Mouse (Mus musculus): ENCODE data around the gene Tcea3.

The Tcea3 gene

GRCm38 (mm10) chr4:136249780-136250179 lies 2.3 kb downstream of the Tcea3 start:
- peaks cover 73% of the 10 kb centered on the region for H3K4me1 ChIP-seq (replicated peaks; ENCODE audit: low read depth, low read length)
- TF ChIP-seq CTCF (conservative IDR thresholded peaks at IDR 0.05; ENCODE audit: low read length) (no peak), NANOG (IDR thresholded peaks at IDR 0.05; ENCODE audit: borderline replicate concordance, low read length) (no peak), POU5F1 (IDR thresholded peaks at IDR 0.05; ENCODE audit: borderline replicate concordance, low read length) (no peak)
- H3K27me3 ChIP-seq (ENCODE audit: insufficient read depth, low read length), result no peaks in the 10 kb centered on the region
- H3K9me3 ChIP-seq (ENCODE audit: low read length), result no peaks in the 10 kb centered on the region
- peaks cover 50% of the 10 kb centered on the region for H3K36me3 ChIP-seq (ENCODE audit: insufficient read depth, low read length)
- peak overlapping the region; percentile 86 for H3K4me3 ChIP-seq (replicated peaks; ENCODE audit: low read length)

DNA sequence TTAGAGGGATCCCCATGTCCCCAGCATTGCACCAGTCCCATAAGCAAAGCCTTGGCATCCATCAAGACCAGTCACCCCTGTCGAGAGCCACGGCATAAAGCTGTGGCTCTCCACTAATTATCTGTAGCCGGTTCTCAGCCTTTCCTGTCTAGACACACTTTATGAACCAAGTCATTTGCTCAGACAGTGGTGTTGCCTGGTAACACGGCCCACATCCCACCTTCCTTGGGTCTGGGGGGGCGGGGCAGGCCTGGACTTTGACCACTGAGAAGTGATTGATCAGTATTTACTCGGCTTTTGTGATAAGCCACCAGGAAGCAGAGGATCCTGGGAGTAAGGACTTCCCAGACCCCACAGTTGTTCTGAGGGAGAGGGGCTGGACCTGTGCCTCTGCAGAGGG lies 8.4 kb downstream of the Tcea3 start:
- Histone ChIP-seq H3K27me3 (ENCODE audit: insufficient read depth, low read length) (no peaks in the 10 kb centered on the region), H3K4me3 (replicated peaks; ENCODE audit: low read length) (no peak overlapping the region), H3K4me1 (replicated peaks; ENCODE audit: low read depth, low read length) (peaks cover 91% of the 10 kb centered on the region), H3K9me3 (ENCODE audit: low read length) (no peaks in the 10 kb centered on the region), H3K36me3 (ENCODE audit: insufficient read depth, low read length) (peaks cover 90% of the 10 kb centered on the region)
- TF ChIP-seq CTCF (conservative IDR thresholded peaks at IDR 0.05; ENCODE audit: low read length), result no peak
- TF ChIP-seq POU5F1 (IDR thresholded peaks at IDR 0.05; ENCODE audit: borderline replicate concordance, low read length), result no peak
- TF ChIP-seq NANOG (IDR thresholded peaks at IDR 0.05; ENCODE audit: borderline replicate concordance, low read length), result no peak

DNA sequence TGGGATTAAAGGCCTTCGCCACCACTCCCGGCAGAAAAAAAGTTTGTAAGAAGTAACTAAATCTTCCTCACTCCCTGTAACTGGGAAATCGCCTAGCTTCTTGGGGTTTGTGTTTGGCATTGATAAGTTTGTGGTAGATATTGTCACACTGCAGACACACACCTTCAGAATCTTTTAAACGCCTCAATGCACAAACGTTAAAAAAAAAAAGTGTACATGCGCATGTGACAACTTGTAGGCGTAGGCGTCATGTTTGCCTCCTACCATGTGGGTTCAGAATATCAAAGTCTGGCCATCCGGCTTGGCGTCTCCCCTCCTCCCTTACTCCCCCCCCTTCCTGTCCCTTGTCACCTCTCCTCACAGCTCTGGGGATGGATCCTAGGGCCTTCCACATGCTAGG lies 9.2 kb downstream of the Tcea3 start:
- Histone ChIP-seq H3K9me3 (ENCODE audit: low read length) (no peaks in the 10 kb centered on the region), H3K4me1 (replicated peaks; ENCODE audit: low read depth, low read length) (peaks cover 90% of the 10 kb centered on the region), H3K4me3 (replicated peaks; ENCODE audit: low read length) (no peak overlapping the region), H3K36me3 (ENCODE audit: insufficient read depth, low read length) (peaks cover 92% of the 10 kb centered on the region), H3K27me3 (ENCODE audit: insufficient read depth, low read length) (no peaks in the 10 kb centered on the region)
- no peak for TF ChIP-seq NANOG (IDR thresholded peaks at IDR 0.05; ENCODE audit: borderline replicate concordance, low read length)
- no peak for TF ChIP-seq CTCF (conservative IDR thresholded peaks at IDR 0.05; ENCODE audit: low read length)
- no peak for TF ChIP-seq POU5F1 (IDR thresholded peaks at IDR 0.05; ENCODE audit: borderline replicate concordance, low read length)

DNA sequence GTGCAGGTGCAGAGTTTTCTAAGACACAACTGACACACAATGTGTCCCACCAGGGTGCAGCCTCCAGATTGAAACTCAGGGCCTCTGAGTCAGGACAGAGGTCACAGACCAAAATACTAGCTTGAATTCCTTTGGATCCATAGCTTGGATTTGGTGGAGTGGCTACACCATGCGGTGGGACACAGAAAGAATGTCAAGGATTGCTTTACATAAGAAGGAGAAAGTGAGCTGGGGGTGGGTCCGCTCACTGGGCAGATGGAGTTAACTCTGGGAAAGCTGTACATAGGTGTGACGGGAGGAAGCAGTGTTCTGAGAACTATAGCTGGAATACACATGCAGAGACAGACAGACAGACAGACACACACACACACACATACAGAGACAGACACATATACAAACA lies 12.4 kb downstream of the Tcea3 start:
- 0 out of 2 replicates have a peak overlapping the region, but pooled peaks have one; percentile 10 for H3K4me3 ChIP-seq (replicated peaks; ENCODE audit: low read length)
- H3K9me3 ChIP-seq (ENCODE audit: low read length), result no peaks in the 10 kb centered on the region
- TF ChIP-seq CTCF (conservative IDR thresholded peaks at IDR 0.05; ENCODE audit: low read length), result no peak
- no peak for TF ChIP-seq POU5F1 (IDR thresholded peaks at IDR 0.05; ENCODE audit: borderline replicate concordance, low read length)
- peak; percentile 17; the same call in 1 of the 2 replicates for TF ChIP-seq NANOG (IDR thresholded peaks at IDR 0.05; ENCODE audit: borderline replicate concordance, low read length)
- H3K36me3 ChIP-seq (ENCODE audit: insufficient read depth, low read length), result peaks cover 87% of the 10 kb centered on the region
- H3K4me1 ChIP-seq (replicated peaks; ENCODE audit: low read depth, low read length), result peaks cover 73% of the 10 kb centered on the region
- H3K27me3 ChIP-seq (ENCODE audit: insufficient read depth, low read length), result no peaks in the 10 kb centered on the region

GRCm38 (mm10) chr4:136260491-136261180 lies 13.1 kb downstream of the Tcea3 start:
- Histone ChIP-seq H3K4me1 (replicated peaks; ENCODE audit: low read depth, low read length) (peaks cover 71% of the 10 kb centered on the region), H3K4me3 (replicated peaks; ENCODE audit: low read length) (no peak overlapping the region), H3K27me3 (ENCODE audit: insufficient read depth, low read length) (no peaks in the 10 kb centered on the region), H3K9me3 (ENCODE audit: low read length) (no peaks in the 10 kb centered on the region), H3K36me3 (ENCODE audit: insufficient read depth, low read length) (peaks cover 87% of the 10 kb centered on the region)
- TF ChIP-seq NANOG (IDR thresholded peaks at IDR 0.05; ENCODE audit: borderline replicate concordance, low read length) (no peak), CTCF (conservative IDR thresholded peaks at IDR 0.05; ENCODE audit: low read length) (peak; percentile 66), POU5F1 (IDR thresholded peaks at IDR 0.05; ENCODE audit: borderline replicate concordance, low read length) (no peak)

GRCm38 (mm10) chr4:136261912-136262311 lies 14.4 kb downstream of the Tcea3 start:
- no peak overlapping the region for H3K4me3 ChIP-seq (replicated peaks; ENCODE audit: low read length)
- H3K4me1 ChIP-seq (replicated peaks; ENCODE audit: low read depth, low read length), result peaks cover 68% of the 10 kb centered on the region
- H3K36me3 ChIP-seq (ENCODE audit: insufficient read depth, low read length), result peaks cover 88% of the 10 kb centered on the region
- TF ChIP-seq CTCF (conservative IDR thresholded peaks at IDR 0.05; ENCODE audit: low read length), result no peak
- TF ChIP-seq NANOG (IDR thresholded peaks at IDR 0.05; ENCODE audit: borderline replicate concordance, low read length), result no peak
- TF ChIP-seq POU5F1 (IDR thresholded peaks at IDR 0.05; ENCODE audit: borderline replicate concordance, low read length), result no peak
- no peaks in the 10 kb centered on the region for H3K9me3 ChIP-seq (ENCODE audit: low read length)
- H3K27me3 ChIP-seq (ENCODE audit: insufficient read depth, low read length), result no peaks in the 10 kb centered on the region

- peaks cover 61% of the 10 kb centered on the region for H3K4me1 ChIP-seq (replicated peaks; ENCODE audit: low read depth, low read length)
- no peak overlapping the region for H3K4me3 ChIP-seq (replicated peaks; ENCODE audit: low read length)
- peaks cover 87% of the 10 kb centered on the region for H3K36me3 ChIP-seq (ENCODE audit: insufficient read depth, low read length)
- TF ChIP-seq POU5F1 (IDR thresholded peaks at IDR 0.05; ENCODE audit: borderline replicate concordance, low read length) (no peak), NANOG (IDR thresholded peaks at IDR 0.05; ENCODE audit: borderline replicate concordance, low read length) (no peak), CTCF (conservative IDR thresholded peaks at IDR 0.05; ENCODE audit: low read length) (no peak)
- H3K27me3 ChIP-seq (ENCODE audit: insufficient read depth, low read length), result no peaks in the 10 kb centered on the region
- no peaks in the 10 kb centered on the region for H3K9me3 ChIP-seq (ENCODE audit: low read length)
These were observed 16.0 kb downstream of the Tcea3 start for GRCm38 (mm10) chr4:136263555-136263954.

GRCm38 (mm10) chr4:136266716-136267343 lies 19.3 kb downstream of the Tcea3 start:
- TF ChIP-seq POU5F1 (IDR thresholded peaks at IDR 0.05; ENCODE audit: borderline replicate concordance, low read length) (no peak), CTCF (conservative IDR thresholded peaks at IDR 0.05; ENCODE audit: low read length) (no peak), NANOG (IDR thresholded peaks at IDR 0.05; ENCODE audit: borderline replicate concordance, low read length) (no peak)
- Histone ChIP-seq H3K36me3 (ENCODE audit: insufficient read depth, low read length) (peaks cover 85% of the 10 kb centered on the region), H3K27me3 (ENCODE audit: insufficient read depth, low read length) (no peaks in the 10 kb centered on the region), H3K4me1 (replicated peaks; ENCODE audit: low read depth, low read length) (peaks cover 40% of the 10 kb centered on the region), H3K9me3 (ENCODE audit: low read length) (peaks cover under 1% of the 10 kb centered on the region; the same call in 1 of the 2 replicates), H3K4me3 (replicated peaks; ENCODE audit: low read length) (no peak overlapping the region)
